Mouse (Mus musculus) MEL (cell line): Measurements from ENCODE around the gene Mdm1. TPM values are rescaled to one million over a fixed set of nuclear protein-coding genes. Genes with fewer than 3 reads are reported as not detected.

Source experiments
- DNase-seq: peaks from one replicate; pipeline ENCODE4 v3.0.0; 2011; ENCODE audit warnings: low read depth, low spot score
- H3K27ac ChIP-seq: 2 replicates; pipeline ENCODE4 v1.5.1; 2012; ENCODE audit warnings: low read depth, mild to moderate bottlenecking, control low read depth, low read length, moderate library complexity; ENCODE audit not compliant: control insufficient read depth
- H3K27me3 ChIP-seq, 2 experiments: fragments of 150-350 bp in 1 of 2; sonication (generic) in 1 of 2; 2 replicates each; pipeline ENCODE4 v1.6.1; 2012; ENCODE audit warnings: low read length in 2 of 2, mild to moderate bottlenecking in 2 of 2, improper control_type of control experiment in 1 of 2, moderate library complexity in 1 of 2; ENCODE audit not compliant: insufficient read depth in 2 of 2, control insufficient read depth in 1 of 2
- H3K36me3 ChIP-seq, 2 experiments: 2 replicates each; pipeline ENCODE4 v1.6.1; 2012 to 2014; ENCODE audit warnings: low read length in 2 of 2, improper control_type of control experiment in 1 of 2, inconsistent platforms in 1 of 2, mild to moderate bottlenecking in 1 of 2; ENCODE audit not compliant: insufficient read depth in 2 of 2, control insufficient read depth in 1 of 2
- H3K4me1 ChIP-seq, 2 experiments: fragments of 150-350 bp in 1 of 2; sonication (generic) in 1 of 2; 2 replicates each; pipeline ENCODE4 v1.6.1; 2012; ENCODE audit warnings: low read length in 2 of 2, improper control_type of control experiment in 1 of 2, mild to moderate bottlenecking in 1 of 2; ENCODE audit not compliant: insufficient read depth in 2 of 2, control insufficient read depth in 1 of 2
- H3K4me3 ChIP-seq, 2 experiments: fragments of 150-350 bp in 1 of 2; sonication (generic) in 1 of 2; 2 replicates each; pipeline ENCODE4 v1.5.1; 2012; ENCODE audit warnings: low read depth in 2 of 2, low read length in 2 of 2, mild to moderate bottlenecking in 2 of 2, moderate library complexity in 2 of 2, control low read depth in 1 of 2, improper control_type of control experiment in 1 of 2; ENCODE audit not compliant: control insufficient read depth in 1 of 2, insufficient read depth in 1 of 2
- H3K79me2 ChIP-seq: 2 replicates; pipeline ENCODE4 v1.6.1; 2012; ENCODE audit warnings: mild to moderate bottlenecking, low read length, moderate library complexity; ENCODE audit not compliant: control insufficient read depth, poor library complexity, insufficient read depth
- H3K9ac ChIP-seq: 2 replicates; pipeline ENCODE4 v1.6.1; 2012; ENCODE audit warnings: low read depth, mild to moderate bottlenecking, control low read depth, low read length, moderate library complexity; ENCODE audit not compliant: control insufficient read depth, poor library complexity, severe bottlenecking
- H3K9me3 ChIP-seq: fragments of 150-350 bp; sonication (generic); replicated peaks from 2 replicates; pipeline ENCODE4 v1.6.1; 2012; ENCODE audit warnings: mild to moderate bottlenecking, low read length, improper control_type of control experiment, moderate library complexity; ENCODE audit not compliant: insufficient read depth
- BHLHE40 ChIP-seq: IDR thresholded peaks from 2 replicates; pipeline ENCODE4 v1.6.1; 2012; ENCODE audit warnings: low read depth, mild to moderate bottlenecking, inconsistent platforms, low read length, improper control_type of control experiment, borderline replicate concordance
- CHD2 ChIP-seq: IDR thresholded peaks from 2 replicates; pipeline ENCODE4 v1.6.1; 2011; ENCODE audit warnings: low read length, improper control_type of control experiment
- CTCF ChIP-seq, 3 experiments: IDR thresholded peaks in 2 of 3; conservative IDR thresholded peaks in 1 of 3; 2 replicates each; pipeline ENCODE4 v1.5.1; 2011 to 2012; ENCODE audit warnings: low read length in 3 of 3, low read depth in 2 of 3, mild to moderate bottlenecking in 2 of 3, improper control_type of control experiment in 1 of 3, inconsistent platforms in 1 of 3, mixed read lengths in 1 of 3, moderate library complexity in 1 of 3; ENCODE audit not compliant: control insufficient read depth in 1 of 3, insufficient read depth in 1 of 3, poor library complexity in 1 of 3, severe bottlenecking in 1 of 3
- E2F4 ChIP-seq: IDR thresholded peaks from 2 replicates; pipeline ENCODE4 v1.6.1; 2011; ENCODE audit warnings: low read depth, low read length, improper control_type of control experiment, borderline replicate concordance
- EP300 ChIP-seq, 2 experiments: IDR thresholded peaks; 2 replicates each; pipeline ENCODE4 v1.6.1; 2011; ENCODE audit warnings: improper control_type of control experiment in 2 of 2, low read length in 2 of 2, low read depth in 1 of 2, mild to moderate bottlenecking in 1 of 2
- ETS1 ChIP-seq: IDR thresholded peaks from 2 replicates; pipeline ENCODE4 v1.6.1; 2012; ENCODE audit warnings: low read depth, mild to moderate bottlenecking, inconsistent platforms, low read length, improper control_type of control experiment, moderate library complexity
- GABPA ChIP-seq: IDR thresholded peaks from 2 replicates; pipeline ENCODE4 v1.6.1; 2012; ENCODE audit warnings: low read depth, mild to moderate bottlenecking, inconsistent platforms, low read length, improper control_type of control experiment, moderate library complexity
- JUND ChIP-seq: IDR thresholded peaks from 2 replicates; pipeline ENCODE4 v1.6.1; 2011; ENCODE audit warnings: low read depth, mild to moderate bottlenecking, improper control_type of control experiment, low read length
- MAZ ChIP-seq: IDR thresholded peaks from 2 replicates; pipeline ENCODE4 v1.6.1; 2012; ENCODE audit warnings: low read depth, mild to moderate bottlenecking, inconsistent platforms, low read length, improper control_type of control experiment
- MYB ChIP-seq: IDR thresholded peaks from 2 replicates; pipeline ENCODE4 v1.6.1; 2011; ENCODE audit warnings: mild to moderate bottlenecking, low read depth, low read length, improper control_type of control experiment
- MYC ChIP-seq: IDR thresholded peaks from 2 replicates; pipeline ENCODE4 v1.6.1; 2011; ENCODE audit warnings: low read depth, mild to moderate bottlenecking, low read length, improper control_type of control experiment, moderate library complexity
- POLR2A ChIP-seq, 2 experiments: IDR thresholded peaks; 2 replicates each; pipeline ENCODE4 v1.6.1; 2011 to 2012; ENCODE audit warnings: low read length in 2 of 2, mild to moderate bottlenecking in 2 of 2, control low read depth in 1 of 2, improper control_type of control experiment in 1 of 2, low read depth in 1 of 2, moderate library complexity in 1 of 2; ENCODE audit not compliant: control insufficient read depth in 1 of 2, insufficient read depth in 1 of 2, poor library complexity in 1 of 2
- POLR2AphosphoS2 ChIP-seq: IDR thresholded peaks from 2 replicates; pipeline ENCODE4 v1.6.1; 2011; ENCODE audit warnings: low read length, improper control_type of control experiment
- POLR2AphosphoS5 ChIP-seq: IDR thresholded peaks from 2 replicates; pipeline ENCODE4 v1.6.1; 2012; ENCODE audit warnings: low read depth, borderline replicate concordance, mild to moderate bottlenecking, inconsistent platforms, low read length, moderate library complexity, mixed read lengths
- RCOR1 ChIP-seq: IDR thresholded peaks from 2 replicates; pipeline ENCODE4 v1.6.1; 2012; ENCODE audit warnings: low read depth, mild to moderate bottlenecking, inconsistent platforms, low read length, improper control_type of control experiment
- SMC3 ChIP-seq: IDR thresholded peaks from 2 replicates; pipeline ENCODE4 v1.6.1; 2011; ENCODE audit warnings: low read depth, low read length, improper control_type of control experiment
- TAL1 ChIP-seq: IDR thresholded peaks from 2 replicates; pipeline ENCODE4 v1.6.1; 2012; ENCODE audit warnings: mild to moderate bottlenecking, inconsistent platforms, low read length, moderate library complexity, mixed read lengths
- TCF12 ChIP-seq: IDR thresholded peaks from 2 replicates; pipeline ENCODE4 v1.6.1; 2014; ENCODE audit warnings: low read depth, mild to moderate bottlenecking, inconsistent platforms, low read length, improper control_type of control experiment, moderate library complexity
- USF1 ChIP-seq: IDR thresholded peaks from 2 replicates; pipeline ENCODE4 v1.6.1; 2014; ENCODE audit warnings: low read depth, mild to moderate bottlenecking, inconsistent platforms, low read length, improper control_type of control experiment, moderate library complexity
- USF2 ChIP-seq, 2 experiments: IDR thresholded peaks; 2 replicates each; pipeline ENCODE4 v1.6.1; 2011 to 2012; ENCODE audit warnings: improper control_type of control experiment in 2 of 2, low read length in 2 of 2, borderline replicate concordance in 1 of 2, inconsistent platforms in 1 of 2, low read depth in 1 of 2, mild to moderate bottlenecking in 1 of 2; ENCODE audit not compliant: insufficient read depth in 1 of 2
- ZMIZ1 ChIP-seq: IDR thresholded peaks from 2 replicates; pipeline ENCODE4 v1.6.1; 2012; ENCODE audit warnings: low read depth, mild to moderate bottlenecking, inconsistent platforms, low read length, improper control_type of control experiment, moderate library complexity
- ZNF384 ChIP-seq: IDR thresholded peaks from 2 replicates; pipeline ENCODE4 v1.6.1; 2012; ENCODE audit warnings: low read depth, mild to moderate bottlenecking, inconsistent platforms, low read length, improper control_type of control experiment
- polyA plus RNA-seq, 2 experiments: library from polyadenylated mRNA; stranded (reverse) in 1 of 2; unstranded in 1 of 2; fragments of >175 nt in 1 of 2; fragments of >200 nt in 1 of 2; gene quantifications; 2 replicates each; pipeline versions ENCODE4 v1.2.1 to v1.2.4; 2012; ENCODE audit warnings: low replicate concordance in 2 of 2, low read depth in 1 of 2; ENCODE audit not compliant: insufficient read length in 2 of 2, insufficient read depth in 1 of 2, missing spikeins in 1 of 2
- total RNA-seq: library from RNA; depleted of rRNA; stranded (reverse); fragments of 300-350 nt; gene quantifications from 2 replicates; pipeline ENCODE4 v1.2.3, GENCODE M21; 2012

Gene Mdm1
- total and polyA plus RNA-seq, 3 experiments = 27.9 to 44.5 TPM; not detected in 1

- H3K79me2 ChIP-seq = no peaks in the 10 kb centered on the region
- H3K27ac ChIP-seq = no peak overlapping the region
- H3K9me3 ChIP-seq = no peaks in the 10 kb centered on the region
- H3K4me1 ChIP-seq = no peaks in the 10 kb centered on the region; a peak in 1 of 4 replicates
- no peak for DNase-seq
- no peak overlapping the region for H3K4me3 ChIP-seq
- H3K9ac ChIP-seq = no peak overlapping the region
- H3K36me3 ChIP-seq = no peaks in the 10 kb centered on the region
- TF ChIP-seq POLR2AphosphoS2 = no peak
- TF ChIP-seq ZMIZ1 = no peak
- no peak for TF ChIP-seq JUND
- no peak for TF ChIP-seq MAZ
- no peak for TF ChIP-seq EP300 (IDR thresholded peaks at IDR 0.05; ENCODE audit: low read depth in 1 of 2, low read length in 2 of 2)
- TF ChIP-seq POLR2A (IDR thresholded peaks at IDR 0.05; ENCODE audit: control insufficient read depth in 1 of 2, insufficient read depth in 1 of 2, low read depth in 1 of 2, low read length in 2 of 2, poor library complexity in 1 of 2) = no peak
- TF ChIP-seq TAL1 = no peak
- no peak for TF ChIP-seq ZNF384
- TF ChIP-seq, all 39 proteins: peak for 0
- H3K27me3 ChIP-seq = no peaks in the 10 kb centered on the region; a peak in 1 of 4 replicates
Measured at GRCm38 (mm10) chr10:118121047-118121936, 20.3 kb upstream of the Mdm1 start.

GRCm38 (mm10) chr10:118121937-118122285 is 19.7 kb upstream of the Mdm1 start:
- Histone ChIP-seq H3K27me3 (no peaks in the 10 kb centered on the region; a peak in 1 of 4 replicates), H3K4me1 (no peaks in the 10 kb centered on the region; a peak in 1 of 4 replicates), H3K9me3 (no peaks in the 10 kb centered on the region), H3K4me3 (no peak overlapping the region), H3K9ac (no peak overlapping the region), H3K79me2 (no peaks in the 10 kb centered on the region), H3K27ac (no peak overlapping the region), H3K36me3 (no peaks in the 10 kb centered on the region)
- DNase-seq = no peak
- no peak for TF ChIP-seq MYB
- TF ChIP-seq POLR2AphosphoS5 = no peak
- no peak for TF ChIP-seq CTCF (IDR thresholded peaks at IDR 0.05 in 2 of 3, conservative IDR thresholded peaks at IDR 0.05 in 1 of 3; ENCODE audit: control insufficient read depth in 1 of 3, insufficient read depth in 1 of 3, low read depth in 2 of 3, low read length in 3 of 3, poor library complexity in 1 of 3, severe bottlenecking in 1 of 3)
- TF ChIP-seq CHD2 = no peak
- no peak for TF ChIP-seq BHLHE40
- no peak for TF ChIP-seq MYC
- TF ChIP-seq USF2 (IDR thresholded peaks at IDR 0.05; ENCODE audit: borderline replicate concordance in 1 of 2, insufficient read depth in 1 of 2, low read depth in 1 of 2, low read length in 2 of 2) = no peak
- no peak for TF ChIP-seq ETS1
- TF ChIP-seq SMC3 = no peak
- no peak for TF ChIP-seq TCF12
- no peak for TF ChIP-seq GABPA
- no peak for TF ChIP-seq POLR2A (IDR thresholded peaks at IDR 0.05; ENCODE audit: control insufficient read depth in 1 of 2, insufficient read depth in 1 of 2, low read depth in 1 of 2, low read length in 2 of 2, poor library complexity in 1 of 2)
- TF ChIP-seq MAZ = no peak
- no peak for TF ChIP-seq JUND
- TF ChIP-seq ZMIZ1 = no peak
- no peak for TF ChIP-seq EP300 (IDR thresholded peaks at IDR 0.05; ENCODE audit: low read depth in 1 of 2, low read length in 2 of 2)
- TF ChIP-seq E2F4 = no peak
- no peak for TF ChIP-seq RCOR1
- no peak for TF ChIP-seq USF1
